Mouse (Mus musculus): ENCODE data around the gene Tenm3. TPM values are rescaled to one million over a fixed set of nuclear protein-coding genes. Genes with fewer than 3 reads are reported as not detected.

The Tenm3 gene
- polyA plus RNA-seq, 1 experiment from 2014 or later: 57.1 TPM

GRCm38 (mm10) chr8:48507719-48508501 is 335.8 kb downstream of the Tenm3 start:
- 0 out of 2 replicates have a peak, but pooled peaks cover 6% of the 10 kb centered on the region for H3K9me3 ChIP-seq
- H3K27ac ChIP-seq: no peak overlapping the region
- H3K9ac ChIP-seq (replicated peaks): no peak overlapping the region
- no peak overlapping the region for H3K4me2 ChIP-seq (replicated peaks)
- H3K36me3 ChIP-seq: no peaks in the 10 kb centered on the region
- no peak for ATAC-seq
- 77% methylated on average over 10 of the region's 10 CpGs for WGBS
- H3K4me1 ChIP-seq (replicated peaks): peaks cover 24% of the 10 kb centered on the region
- no peak overlapping the region for H3K4me3 ChIP-seq (replicated peaks)
- no peaks in the 10 kb centered on the region for H3K27me3 ChIP-seq

GRCm38 (mm10) chr8:48492491-48492890 is 351.3 kb downstream of the Tenm3 start:
- no peak overlapping the region for H3K27ac ChIP-seq
- H3K9ac ChIP-seq (replicated peaks): no peak overlapping the region
- H3K4me3 ChIP-seq (replicated peaks): no peak overlapping the region
- no peaks in the 10 kb centered on the region for H3K36me3 ChIP-seq
- H3K4me1 ChIP-seq (replicated peaks): peaks cover 25% of the 10 kb centered on the region
- 69% methylated on average over 5 of the region's 5 CpGs for WGBS
- no peak overlapping the region for H3K4me2 ChIP-seq (replicated peaks)
- H3K9me3 ChIP-seq: no peaks in the 10 kb centered on the region
- H3K27me3 ChIP-seq: no peaks in the 10 kb centered on the region
- ATAC-seq: no peak

- H3K4me2 ChIP-seq (replicated peaks): no peak overlapping the region
- H3K27me3 ChIP-seq: no peaks in the 10 kb centered on the region
- peaks cover 25% of the 10 kb centered on the region for H3K4me1 ChIP-seq (replicated peaks)
- no peak overlapping the region for H3K4me3 ChIP-seq (replicated peaks)
- H3K9ac ChIP-seq (replicated peaks): no peak overlapping the region
- peak; percentile 24; the same call in 1 of the 2 replicates for ATAC-seq
- no peaks in the 10 kb centered on the region for H3K36me3 ChIP-seq
- 66% methylated on average over 6 of the region's 6 CpGs for WGBS
- H3K9me3 ChIP-seq: no peaks in the 10 kb centered on the region
- no peak overlapping the region for H3K27ac ChIP-seq
Observed at GRCm38 (mm10) chr8:48490635-48491165, 353.1 kb downstream of the Tenm3 start.

- Histone ChIP-seq H3K4me3 (replicated peaks) (no peak overlapping the region), H3K27ac (no peak overlapping the region), H3K4me1 (replicated peaks) (peaks cover 25% of the 10 kb centered on the region), H3K27me3 (no peaks in the 10 kb centered on the region), H3K9me3 (no peaks in the 10 kb centered on the region), H3K4me2 (replicated peaks) (peak overlapping the region; percentile 12; the same call in 1 of the 2 replicates), H3K36me3 (no peaks in the 10 kb centered on the region), H3K9ac (replicated peaks) (no peak overlapping the region)
- ATAC-seq: peak; percentile 69
- 71% methylated on average over 18 of the region's 18 CpGs for WGBS
Observed at GRCm38 (mm10) chr8:48489936-48490634, 353.7 kb downstream of the Tenm3 start.

- no peak overlapping the region for H3K4me2 ChIP-seq (replicated peaks)
- no peak overlapping the region for H3K9ac ChIP-seq (replicated peaks)
- ATAC-seq: no peak
- H3K36me3 ChIP-seq: no peaks in the 10 kb centered on the region
- no peak overlapping the region for H3K27ac ChIP-seq
- no peak overlapping the region for H3K4me3 ChIP-seq (replicated peaks)
- 57% methylated on average over 4 of the region's 4 CpGs for WGBS
- H3K4me1 ChIP-seq (replicated peaks): peaks cover 25% of the 10 kb centered on the region
- no peaks in the 10 kb centered on the region for H3K9me3 ChIP-seq
- H3K27me3 ChIP-seq: no peaks in the 10 kb centered on the region
Observed at GRCm38 (mm10) chr8:48489417-48489816, 354.3 kb downstream of the Tenm3 start.

GRCm38 (mm10) chr8:48488809-48489208 is 354.9 kb downstream of the Tenm3 start:
- no peak for ATAC-seq
- no peaks in the 10 kb centered on the region for H3K27me3 ChIP-seq
- peaks cover 29% of the 10 kb centered on the region for H3K4me1 ChIP-seq (replicated peaks)
- no peaks in the 10 kb centered on the region for H3K36me3 ChIP-seq
- no peak overlapping the region for H3K27ac ChIP-seq
- WGBS: 79% methylated on average over 7 of the region's 7 CpGs
- H3K9me3 ChIP-seq: no peaks in the 10 kb centered on the region
- H3K4me3 ChIP-seq (replicated peaks): no peak overlapping the region
- H3K9ac ChIP-seq (replicated peaks): no peak overlapping the region
- no peak overlapping the region for H3K4me2 ChIP-seq (replicated peaks)

GRCm38 (mm10) chr8:48484143-48484542 is 359.6 kb downstream of the Tenm3 start:
- no peak overlapping the region for H3K4me3 ChIP-seq (replicated peaks)
- no peaks in the 10 kb centered on the region for H3K36me3 ChIP-seq
- peaks cover 24% of the 10 kb centered on the region; the same call in 1 of the 2 replicates for H3K4me1 ChIP-seq (replicated peaks)
- ATAC-seq: no peak
- H3K9ac ChIP-seq (replicated peaks): no peak overlapping the region
- H3K27ac ChIP-seq: no peak overlapping the region
- H3K9me3 ChIP-seq: no peaks in the 10 kb centered on the region
- H3K27me3 ChIP-seq: peaks cover 4% of the 10 kb centered on the region
- 59% methylated on average over 5 of the region's 5 CpGs for WGBS
- H3K4me2 ChIP-seq (replicated peaks): no peak overlapping the region

- Histone ChIP-seq H3K9ac (replicated peaks) (no peak overlapping the region), H3K4me3 (replicated peaks) (no peak overlapping the region), H3K36me3 (no peaks in the 10 kb centered on the region), H3K4me1 (replicated peaks) (peaks cover 20% of the 10 kb centered on the region), H3K27ac (no peak overlapping the region), H3K27me3 (peaks cover 4% of the 10 kb centered on the region), H3K9me3 (no peaks in the 10 kb centered on the region), H3K4me2 (replicated peaks) (no peak overlapping the region)
- peak; percentile 66; the same call in 1 of the 2 replicates for ATAC-seq
- WGBS: 74% methylated on average over 33 of the region's 33 CpGs
Observed at GRCm38 (mm10) chr8:48481709-48482671, 361.8 kb downstream of the Tenm3 start.

GRCm38 (mm10) chr8:48477371-48477935 is 366.3 kb downstream of the Tenm3 start:
- Histone ChIP-seq H3K4me2 (replicated peaks) (no peak overlapping the region), H3K9me3 (no peaks in the 10 kb centered on the region), H3K36me3 (no peaks in the 10 kb centered on the region), H3K27me3 (peaks cover 4% of the 10 kb centered on the region), H3K27ac (0 out of 2 replicates have a peak overlapping the region, but pooled peaks have one; percentile 9), H3K4me1 (replicated peaks) (peaks cover 44% of the 10 kb centered on the region), H3K4me3 (replicated peaks) (no peak overlapping the region), H3K9ac (replicated peaks) (no peak overlapping the region)
- ATAC-seq: peak; percentile 55
- WGBS: 32% methylated on average over 8 of the region's 8 CpGs

- Histone ChIP-seq H3K4me2 (replicated peaks) (no peak overlapping the region), H3K27ac (no peak overlapping the region), H3K4me3 (replicated peaks) (no peak overlapping the region), H3K36me3 (no peaks in the 10 kb centered on the region), H3K4me1 (replicated peaks) (peaks cover 39% of the 10 kb centered on the region), H3K9ac (replicated peaks) (no peak overlapping the region), H3K27me3 (peaks cover 4% of the 10 kb centered on the region), H3K9me3 (no peaks in the 10 kb centered on the region)
- 51% methylated on average over 1 of the region's 1 CpGs for WGBS
- no peak for ATAC-seq
Observed at GRCm38 (mm10) chr8:48476896-48477295, 366.9 kb downstream of the Tenm3 start.

GRCm38 (mm10) chr8:48467633-48468032 is 376.1 kb downstream of the Tenm3 start:
- 0 out of 2 replicates have a peak, but pooled peaks cover 2% of the 10 kb centered on the region for H3K27me3 ChIP-seq
- no peak overlapping the region for H3K27ac ChIP-seq
- ATAC-seq: 0 out of 2 replicates have a peak, but pooled peaks have one; percentile 55
- no peak overlapping the region for H3K4me3 ChIP-seq (replicated peaks)
- 61% methylated on average over 5 of the region's 5 CpGs for WGBS
- no peaks in the 10 kb centered on the region for H3K36me3 ChIP-seq
- no peak overlapping the region for H3K4me2 ChIP-seq (replicated peaks)
- no peak overlapping the region for H3K9ac ChIP-seq (replicated peaks)
- no peaks in the 10 kb centered on the region for H3K9me3 ChIP-seq
- peaks cover 29% of the 10 kb centered on the region for H3K4me1 ChIP-seq (replicated peaks)

All from midbrain, embryonic 13.5 days (tissue).